Mouse (Mus musculus) thymus, adult 2 months (tissue): ENCODE data around the gene Ly6g6c. TPM values are rescaled to one million over a fixed set of nuclear protein-coding genes. Genes with fewer than 3 reads are reported as not detected.
A peak's percentile ranks its signal among the peaks of the same experiment; 100 is the strongest.

Source experiments
- DNase-seq: peaks from one replicate; pipeline ENCODE4 v3.0.0; 2021
- H3K27ac ChIP-seq: fragments of 200-500 bp; 2 replicates; pipeline ENCODE4 v1.5.1; 2012; ENCODE audit warnings: low read length, control low read depth; ENCODE audit not compliant: control insufficient read depth, insufficient read depth
- H3K27me3 ChIP-seq: fragments of 200-500 bp; 2 replicates; pipeline ENCODE4 v1.6.1; 2012; ENCODE audit warnings: mild to moderate bottlenecking, low read length, moderate library complexity, mixed read lengths; ENCODE audit not compliant: control insufficient read depth, insufficient read depth
- H3K36me3 ChIP-seq: fragments of 200-500 bp; 2 replicates; pipeline ENCODE4 v1.6.1; 2012; ENCODE audit warnings: mild to moderate bottlenecking, low read length, moderate library complexity; ENCODE audit not compliant: control insufficient read depth, insufficient read depth
- H3K4me1 ChIP-seq: fragments of 200-500 bp; replicated peaks from 2 replicates; pipeline ENCODE4 v1.6.1; 2012; ENCODE audit warnings: low read length; ENCODE audit not compliant: control insufficient read depth, insufficient read depth
- H3K4me3 ChIP-seq: fragments of 200-500 bp; 2 replicates; pipeline ENCODE4 v1.5.1; 2012; ENCODE audit warnings: mild to moderate bottlenecking, low read length, control low read depth, moderate library complexity; ENCODE audit not compliant: control insufficient read depth, insufficient read depth
- CTCF ChIP-seq: fragments of 200-500 bp; IDR thresholded peaks from 2 replicates; pipeline ENCODE4 v1.5.1; 2012; ENCODE audit warnings: mild to moderate bottlenecking, control low read depth, low read length, moderate library complexity, borderline replicate concordance; ENCODE audit not compliant: control insufficient read depth, poor library complexity, insufficient read depth; ENCODE audit errors: extremely low read depth
- POLR2A ChIP-seq: fragments of 200-500 bp; IDR thresholded peaks from 2 replicates; pipeline ENCODE4 v1.6.1; 2012; ENCODE audit warnings: mild to moderate bottlenecking, low read length, control low read depth, moderate library complexity; ENCODE audit not compliant: control insufficient read depth, poor library complexity, insufficient read depth; ENCODE audit errors: extremely low read depth
- WGBS: fragments of 180-500 bp; shearing (Covaris S2); methylation state at CpG from one replicate; pipeline ENCODE4 v1.1.7; 2018; 5-methylcytosine and 5-hydroxymethylcytosine counted together
- polyA plus RNA-seq: library from polyadenylated mRNA; depleted of rRNA; stranded (reverse); fragments of >200 nt; gene quantifications from 2 replicates; pipeline ENCODE4 v1.2.3, GENCODE M21; 2012

Gene Ly6g6c
- polyA plus RNA-seq, 1 experiment, result 5.0 TPM

DNA sequence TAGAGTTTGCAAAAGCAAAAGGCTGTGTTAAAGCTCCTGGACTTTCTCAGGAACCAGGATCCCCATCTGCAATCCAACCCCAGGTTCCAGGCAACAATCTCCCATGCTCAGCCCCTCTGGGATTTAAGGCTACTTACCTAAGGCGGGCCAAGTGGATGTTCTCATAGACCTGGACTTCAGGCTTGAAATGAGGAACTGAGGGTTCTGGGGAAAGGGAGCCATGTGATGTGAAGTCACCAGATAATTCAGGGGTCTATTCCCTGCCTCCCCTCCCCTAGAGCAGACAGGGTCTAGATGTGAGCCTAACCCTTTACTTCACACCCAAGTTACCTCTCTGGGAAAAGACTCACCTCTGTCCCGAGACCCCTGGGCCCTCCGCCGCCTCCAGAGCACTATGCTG, 15.5 kb downstream of the Ly6g6c start:
- Histone ChIP-seq H3K27ac (no peak overlapping the region), H3K36me3 (no peaks in the 10 kb centered on the region), H3K4me3 (no peak overlapping the region), H3K27me3 (no peaks in the 10 kb centered on the region; the same call in 1 of the 2 replicates), H3K4me1 (peaks cover 17% of the 10 kb centered on the region; the same call in 1 of the 2 replicates)
- no peak for DNase-seq
- TF ChIP-seq CTCF (no peak), POLR2A (no peak)
- WGBS, result 97% methylated on average over 4 of the region's 4 CpGs

DNA sequence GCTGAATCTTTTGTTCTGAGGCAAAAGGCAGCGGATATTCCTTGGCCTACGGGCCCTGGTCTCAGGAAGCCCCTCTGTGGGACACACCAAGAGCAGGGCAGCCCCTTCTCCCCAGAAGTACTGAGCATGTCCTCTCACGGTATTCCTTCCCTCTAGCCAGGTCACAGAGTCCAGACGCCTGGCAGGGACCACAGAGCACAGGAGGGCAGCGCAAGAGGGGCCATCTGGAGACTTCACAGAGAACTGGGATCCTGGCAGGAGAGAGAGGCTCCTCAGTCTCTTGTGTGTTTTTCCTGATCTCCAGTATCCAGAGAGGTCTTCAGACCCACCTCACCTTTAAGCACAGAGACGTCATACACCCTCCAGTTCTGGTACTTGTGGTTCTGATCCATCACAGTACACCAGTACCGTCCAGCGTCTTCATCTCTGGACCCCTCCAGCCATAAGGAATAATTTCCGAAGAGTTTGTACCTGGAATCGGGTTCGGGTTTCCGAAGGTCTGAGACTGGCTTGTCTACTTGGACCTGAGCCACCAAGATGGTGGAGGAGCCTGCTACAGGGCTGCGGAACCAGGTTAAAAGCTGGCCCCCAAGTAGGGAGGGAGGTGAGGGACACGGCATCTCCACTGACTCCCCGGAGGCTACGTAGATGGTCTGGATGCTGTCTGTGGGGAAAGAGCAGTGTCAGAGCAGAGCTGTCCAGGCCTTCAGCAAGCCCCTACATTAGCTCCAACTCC, 17.8 kb downstream of the Ly6g6c start:
- no peaks in the 10 kb centered on the region; the same call in 1 of the 2 replicates for H3K27me3 ChIP-seq
- peaks cover 9% of the 10 kb centered on the region; the same call in 1 of the 2 replicates for H3K4me1 ChIP-seq
- no peak overlapping the region for H3K27ac ChIP-seq
- no peak for DNase-seq
- TF ChIP-seq CTCF (no peak), POLR2A (no peak)
- 93% methylated on average over 16 of the region's 16 CpGs for WGBS
- H3K36me3 ChIP-seq, result no peaks in the 10 kb centered on the region
- no peak overlapping the region for H3K4me3 ChIP-seq

DNA sequence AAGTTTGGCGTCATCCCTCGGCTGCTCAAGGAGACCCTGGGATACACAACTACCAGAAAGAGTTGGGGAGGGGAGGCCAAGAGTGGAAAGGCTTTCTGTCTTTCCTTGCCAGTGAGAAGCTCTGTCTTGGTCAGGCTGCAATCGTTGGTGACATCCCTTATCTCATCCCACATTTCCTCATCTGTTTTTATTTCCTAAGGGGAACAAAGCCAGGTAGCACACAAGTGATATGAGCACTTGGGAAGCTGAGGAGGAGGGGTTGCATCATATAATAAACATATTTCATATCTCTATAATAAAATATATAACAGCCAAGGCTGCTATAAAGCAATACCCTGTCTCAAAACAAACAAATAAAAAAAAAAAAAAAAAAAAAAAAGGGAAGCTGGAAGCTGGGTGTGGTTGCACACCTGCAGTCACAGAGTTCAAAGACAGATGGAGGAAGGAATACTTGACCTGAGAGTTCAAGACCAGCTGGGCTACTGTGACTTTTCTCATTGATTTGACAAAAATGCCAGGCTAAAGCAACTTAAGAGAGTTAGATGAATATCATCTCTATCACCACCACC, 18.8 kb downstream of the Ly6g6c start:
- H3K36me3 ChIP-seq, result no peaks in the 10 kb centered on the region
- TF ChIP-seq CTCF (no peak), POLR2A (no peak)

DNA sequence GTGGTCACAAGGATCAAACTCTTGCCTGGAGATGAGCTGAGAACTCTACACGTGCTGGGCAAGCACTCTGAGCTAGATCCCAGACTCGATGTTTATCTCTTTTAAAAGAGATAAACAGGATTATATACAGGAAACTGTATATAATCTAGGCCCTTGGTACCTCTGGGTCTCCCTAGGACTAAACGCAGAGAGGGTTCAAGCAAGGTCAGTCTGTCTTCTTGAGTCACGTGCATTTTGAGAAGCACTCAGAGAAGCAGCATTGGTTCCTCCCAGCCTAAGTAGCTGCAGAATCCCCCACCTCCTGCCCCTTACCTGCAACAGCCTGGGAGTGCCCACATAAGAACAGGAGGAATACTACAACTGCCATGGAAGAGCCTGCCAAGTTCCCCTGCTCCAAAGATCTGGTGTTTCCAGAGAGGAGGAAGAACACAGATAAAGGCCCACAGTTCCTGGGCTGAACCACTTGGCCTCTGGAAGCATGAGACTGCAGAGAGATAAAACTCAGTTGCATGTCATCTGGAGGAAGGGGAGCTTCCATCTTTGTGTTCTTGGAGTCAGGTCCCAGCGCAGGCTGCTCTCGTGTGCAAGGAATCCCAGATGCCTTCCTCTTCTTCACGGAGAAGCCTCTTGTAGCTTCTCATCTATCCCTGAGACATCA, 20.1 kb downstream of the Ly6g6c start, which contains the start of gene Ly6g6f:
TSS of gene Ly6g6f (minus strand) at position 403 of the 658 bp plus-strand sequence.
- Histone ChIP-seq H3K27me3 (no peaks in the 10 kb centered on the region; the same call in 1 of the 2 replicates), H3K4me1 (peaks cover 4% of the 10 kb centered on the region), H3K27ac (no peak within 1 kb of the TSS), H3K4me3 (no peak within 1 kb of the TSS), H3K36me3 (no peaks in the 10 kb centered on the region)
- no peak for DNase-seq
- 88% methylated on average over 7 of the region's 7 CpGs for WGBS
- TF ChIP-seq POLR2A (no peak), CTCF (no peak)

More for the DNA sequence above, 18.8 kb downstream of the Ly6g6c start:
- no peak overlapping the region for H3K4me3 ChIP-seq
- no peak for DNase-seq
- H3K27ac ChIP-seq, result no peak overlapping the region
- H3K27me3 ChIP-seq, result no peaks in the 10 kb centered on the region; the same call in 1 of the 2 replicates
- WGBS, result 67% methylated on average over 3 of the region's 3 CpGs
- peaks cover 6% of the 10 kb centered on the region; the same call in 1 of the 2 replicates for H3K4me1 ChIP-seq

DNA sequence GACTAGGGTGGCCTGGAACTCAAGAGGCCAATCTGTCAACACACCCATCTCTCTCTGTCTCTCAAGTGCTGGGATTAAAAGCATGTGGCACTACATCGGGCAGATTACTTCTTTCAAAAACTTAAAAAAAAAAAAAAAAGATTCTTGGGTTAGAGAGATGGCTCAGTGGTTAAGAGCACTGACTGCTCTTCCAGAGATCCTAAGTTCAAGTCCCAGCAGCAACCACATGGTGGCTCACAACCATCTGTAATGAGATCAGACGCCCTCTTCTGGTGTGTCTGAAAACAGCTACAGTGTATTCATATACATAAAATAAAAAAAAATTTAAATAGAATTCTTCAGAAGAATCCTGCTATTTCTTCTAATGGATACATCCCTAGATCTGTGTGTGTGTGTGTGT, 23.0 kb downstream of the Ly6g6c start:
- WGBS, result 48% methylated on average over 2 of the region's 2 CpGs
- Histone ChIP-seq H3K27ac (no peak overlapping the region), H3K36me3 (peaks cover 7% of the 10 kb centered on the region; the same call in 1 of the 2 replicates), H3K27me3 (no peaks in the 10 kb centered on the region; the same call in 1 of the 2 replicates), H3K4me1 (peaks cover 9% of the 10 kb centered on the region), H3K4me3 (no peak overlapping the region)
- no peak for TF ChIP-seq CTCF
- TF ChIP-seq POLR2A, result no peak
- no peak for DNase-seq

GRCm38 (mm10) chr17:35088825-35089644, 23.8 kb downstream of the Ly6g6c start, which contains the start of gene Abhd16a:
Gene Abhd16a (plus strand): TSS chr17:35089263.
- H3K4me1 ChIP-seq, result peaks cover 9% of the 10 kb centered on the region
- peak; percentile 93 for DNase-seq
- TF ChIP-seq CTCF (no peak), POLR2A (peak; percentile 29; the same call in 1 of the 2 replicates)
- no peak within 1 kb of the TSS for H3K27ac ChIP-seq
- peaks cover 8% of the 10 kb centered on the region for H3K36me3 ChIP-seq
- no peaks in the 10 kb centered on the region; the same call in 1 of the 2 replicates for H3K27me3 ChIP-seq
- peak within 1 kb of the TSS; percentile 69 for H3K4me3 ChIP-seq
- WGBS, result 2% methylated on average over 58 of the region's 67 CpGs
